Mouse (Mus musculus): ENCODE measurements around the gene Krt8.

Gene Krt8

DNA sequence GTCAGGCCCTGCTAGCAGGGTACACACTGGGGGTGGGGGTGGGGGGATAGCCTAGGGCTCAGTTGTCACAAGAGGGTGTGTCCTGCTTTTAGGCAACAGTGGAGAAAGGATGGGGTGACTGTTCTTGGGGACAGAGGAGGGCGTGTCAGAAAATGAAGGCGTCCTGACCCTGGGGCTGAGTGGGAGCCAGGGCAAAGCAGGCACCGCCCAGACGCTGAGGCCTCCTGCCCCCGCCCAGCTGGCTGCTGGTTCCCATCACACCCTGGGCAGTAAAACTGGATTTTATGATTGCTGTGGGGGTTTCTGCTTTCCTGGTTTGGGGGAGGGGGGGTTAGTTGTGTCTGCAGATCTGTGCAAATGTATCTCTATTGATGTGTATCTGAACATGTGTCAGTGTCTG, 28.3 kb downstream of the Krt8 start:
- DNase-seq (ENCODE audit: low read depth, low spot score): peak; percentile 58

DNA sequence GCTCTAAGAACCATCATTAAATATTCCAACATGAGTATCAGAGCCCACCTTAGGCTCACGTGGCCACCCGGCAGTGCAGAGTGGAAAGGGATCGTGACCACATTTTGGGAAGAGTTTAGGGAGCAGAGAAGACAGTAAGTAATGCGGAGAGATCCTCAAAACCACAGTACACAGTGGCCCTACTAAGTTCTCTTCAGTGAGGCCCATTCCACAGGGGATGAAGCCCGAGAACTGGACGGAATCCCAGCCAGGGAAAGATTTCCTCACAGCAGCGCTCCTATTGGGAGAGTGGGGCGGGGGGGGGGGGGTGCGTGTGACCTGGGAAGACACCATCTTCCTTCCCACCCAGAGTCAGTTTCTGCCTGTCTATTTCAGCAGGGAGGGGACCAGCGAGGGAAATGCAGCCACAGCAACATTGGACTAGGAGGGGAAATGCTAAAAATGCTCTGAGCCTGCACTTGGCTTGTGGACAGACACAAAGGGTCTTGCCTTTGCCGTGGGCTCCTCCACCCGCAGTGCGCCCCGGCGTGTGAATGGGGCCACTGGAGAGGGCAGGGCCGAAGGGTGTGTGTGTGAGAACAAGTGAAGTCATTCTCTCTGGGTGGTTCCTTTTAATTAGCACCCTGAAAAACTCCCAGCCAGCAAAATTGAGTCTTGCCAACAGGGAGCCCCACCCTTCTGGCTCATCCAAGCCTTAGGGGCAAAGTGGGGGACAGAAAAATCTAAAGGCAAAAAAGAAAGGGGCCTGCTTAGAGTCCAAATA, 30.0 kb downstream of the Krt8 start:
- no peak for DNase-seq (ENCODE audit: low read depth, low spot score)

DNA sequence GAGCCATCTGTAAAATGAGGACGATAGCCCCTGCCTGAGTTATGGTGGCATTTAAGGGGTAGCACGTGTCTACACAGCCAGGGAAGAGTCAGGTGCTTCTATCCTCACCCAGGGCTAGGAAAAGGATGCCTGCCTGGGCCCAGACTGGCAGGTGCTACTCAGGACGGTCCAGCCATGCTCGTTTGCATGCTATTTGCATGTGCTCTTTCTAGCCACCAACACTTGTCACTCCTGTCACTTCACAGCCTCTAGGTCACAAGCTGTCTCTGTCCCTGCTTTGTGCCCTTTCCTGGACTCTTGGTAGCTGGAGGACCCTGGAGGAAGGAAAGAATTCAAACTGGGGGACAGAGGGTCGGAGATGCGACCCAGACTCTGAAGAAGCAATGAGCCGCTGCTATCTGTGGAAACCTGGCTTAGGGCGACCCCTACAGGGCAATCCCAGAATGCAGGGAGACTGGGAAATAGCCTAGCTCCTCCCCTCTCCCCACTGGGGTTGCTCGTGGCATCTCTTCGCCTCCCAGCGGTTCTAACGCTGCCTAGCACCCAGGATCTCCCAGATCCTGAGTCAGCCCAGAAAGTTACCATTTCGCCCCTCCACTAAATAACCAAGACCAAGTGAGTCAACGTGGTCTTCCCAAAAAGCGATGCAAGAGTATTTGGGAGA, 30.7 kb downstream of the Krt8 start:
- peak; percentile 93 for DNase-seq (ENCODE audit: low read depth, low spot score)

DNA sequence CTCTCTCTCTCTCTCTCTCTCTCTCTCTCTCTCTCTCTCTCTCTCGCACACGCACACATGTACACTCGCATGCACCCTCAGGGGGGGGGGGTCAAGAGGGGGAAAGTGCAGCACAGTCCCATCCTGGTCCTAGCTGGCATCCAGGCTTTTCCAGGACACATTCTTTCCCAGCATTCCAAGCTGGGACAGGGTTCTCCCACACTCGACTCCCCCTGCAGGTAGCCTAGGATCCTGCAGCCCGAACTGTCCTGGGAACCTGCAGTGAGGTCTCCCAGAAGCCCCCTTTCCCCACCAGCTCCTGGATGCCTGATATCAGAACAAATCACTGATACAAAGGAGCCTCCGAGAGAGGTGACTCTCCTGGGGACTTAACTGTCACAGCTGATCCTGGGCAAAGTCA, 33.7 kb downstream of the Krt8 start:
- DNase-seq (ENCODE audit: low read depth, low spot score): peak; percentile 79

DNA sequence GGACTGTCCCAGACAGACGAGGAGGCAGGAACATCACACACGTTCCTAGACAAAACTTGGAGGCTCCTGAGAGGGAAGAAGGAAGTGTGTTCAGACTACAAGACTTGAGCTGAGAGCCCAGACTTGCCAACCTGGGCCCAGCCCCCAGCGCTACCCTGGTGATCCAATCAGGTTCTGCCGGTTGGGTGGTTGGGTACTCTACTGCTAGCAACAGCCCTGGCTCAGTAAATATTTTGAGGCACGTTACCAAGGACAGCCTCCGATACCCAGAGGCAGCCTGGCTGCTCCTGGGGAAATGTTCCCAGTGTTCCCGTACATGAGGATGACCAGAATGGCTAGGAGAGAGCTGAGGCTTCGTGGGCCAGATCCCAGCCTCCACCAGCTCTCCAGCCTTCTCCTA, 37.5 kb downstream of the Krt8 start:
- DNase-seq (ENCODE audit: low read depth, low spot score): no peak

DNA sequence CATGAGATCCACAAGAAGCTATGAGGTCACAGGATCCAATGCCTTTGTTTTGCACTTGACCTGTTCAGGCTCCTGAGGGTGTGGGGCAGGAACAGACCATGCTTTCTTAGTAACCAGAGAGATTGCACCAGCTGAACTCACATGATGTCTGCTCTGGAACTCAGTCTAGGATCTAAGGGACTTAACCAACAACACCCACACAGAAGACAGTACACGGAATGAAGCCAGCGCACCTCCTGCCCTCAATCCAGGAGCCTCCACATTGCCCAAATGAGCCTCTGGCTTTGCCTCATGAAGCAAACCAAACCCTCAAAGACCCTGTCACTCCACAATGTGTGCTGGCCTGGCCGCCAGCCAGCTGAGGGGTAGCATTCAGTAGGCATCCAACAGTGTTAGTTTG, 45.4 kb downstream of the Krt8 start:
- no peak for DNase-seq (ENCODE audit: low read depth, low spot score)

DNA sequence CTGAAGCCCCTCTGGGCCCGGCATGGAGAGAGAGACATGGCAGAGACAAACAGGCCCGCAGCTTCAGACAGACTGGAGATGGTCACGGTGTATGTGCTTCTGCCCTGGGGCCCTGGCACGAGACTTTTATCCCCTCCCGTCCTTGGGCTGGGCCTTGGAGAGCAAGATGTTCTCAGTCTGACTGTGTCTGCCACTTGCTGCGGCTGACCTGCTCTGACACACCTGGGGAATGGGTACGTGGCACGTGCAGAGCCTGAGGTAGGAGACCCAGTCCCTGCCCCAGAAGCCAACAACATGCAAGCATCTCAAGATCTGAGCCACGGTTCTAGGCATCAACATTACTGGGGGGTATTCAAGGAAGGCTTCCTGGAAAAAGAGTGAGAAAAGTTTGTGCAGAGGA, 50.1 kb downstream of the Krt8 start, which contains the start of gene Krt78:
Gene Krt78, minus strand, starts transcription at position 101 of the 400 bp plus-strand sequence.
- DNase-seq (ENCODE audit: low read depth, low spot score): no peak

DNA sequence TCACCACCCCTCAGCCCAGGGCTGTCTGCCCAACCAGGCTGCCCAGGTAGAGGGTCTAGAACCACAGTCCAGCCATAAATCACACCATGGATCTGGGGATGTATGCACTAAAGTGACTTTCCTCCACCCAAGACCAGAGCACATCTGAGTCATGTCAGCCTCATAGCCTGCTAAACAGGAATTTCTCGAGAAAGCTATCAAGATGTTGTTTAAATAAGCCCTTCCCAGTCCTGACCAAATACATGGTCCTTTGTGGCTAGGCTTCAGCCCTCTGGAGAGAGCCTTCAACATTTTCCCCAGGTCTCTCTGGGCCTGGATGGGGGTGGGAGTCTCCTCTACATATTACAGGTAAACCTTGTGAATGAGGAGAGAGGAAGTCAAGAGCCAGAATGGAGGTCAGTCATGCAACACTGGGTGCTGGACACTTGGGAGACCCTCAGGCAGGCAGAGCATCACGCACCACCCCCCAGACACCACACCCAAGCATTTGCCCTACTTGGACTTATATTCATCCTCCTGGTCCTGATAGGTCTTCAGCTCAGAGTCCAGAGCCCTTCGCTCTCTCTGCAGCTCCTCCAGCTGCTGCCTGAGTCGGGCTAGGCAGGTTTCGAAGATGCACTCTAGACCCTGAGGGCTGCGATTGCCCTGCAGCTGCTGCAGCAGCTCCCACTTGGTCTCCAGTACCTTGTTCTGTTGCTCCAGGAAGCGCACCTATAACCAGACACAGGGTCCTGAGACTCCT, 51.4 kb downstream of the Krt8 start:
- DNase-seq (ENCODE audit: low read depth, low spot score): no peak
